Mouse (Mus musculus) megakaryocyte, embryonic 14.5 days (primary cell): ENCODE measurements at regions not wholly inside any gene's neighbourhood (a gene's known extent, or its start where the extent isn't known, plus 50 kb on each side); places are given as distances from the start of the nearest gene placed in this dataset.

Experiments used
- FLI1 ChIP-seq: IDR thresholded peaks from 2 replicates; pipeline ENCODE4 v1.6.1; 2012; ENCODE audit warnings: low read length, inconsistent platforms, mixed read lengths
- GATA1 ChIP-seq: IDR thresholded peaks from 3 replicates; pipeline ENCODE4 v1.6.1; 2012; ENCODE audit warnings: mixed read lengths, low read length, inconsistent platforms, borderline replicate concordance

DNA sequence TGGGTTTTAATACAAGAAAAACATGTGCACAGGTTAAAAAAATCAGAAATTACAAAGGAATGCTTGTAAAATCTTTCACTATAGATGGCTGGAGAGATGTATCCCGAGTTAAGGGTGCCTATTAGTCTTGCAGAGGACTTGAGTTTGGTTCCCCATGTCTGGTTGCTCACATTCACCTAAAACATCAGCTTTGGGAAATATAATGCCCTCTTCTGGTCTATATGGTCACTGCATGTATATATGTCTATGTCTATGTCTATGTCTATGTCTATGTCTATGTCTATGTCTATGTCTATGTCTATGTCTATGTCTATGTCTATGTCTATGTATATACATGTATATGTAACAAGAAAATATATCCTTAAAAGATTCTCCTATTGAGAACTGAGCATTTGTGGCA, 196.8 kb upstream of the Xylt1 start:
- no peak for TF ChIP-seq FLI1
- TF ChIP-seq GATA1: no peak
